Mouse (Mus musculus) liver, embryonic 14.5 days (tissue): ENCODE measurements around the gene Klhl11. TPM values are rescaled to one million over a fixed set of nuclear protein-coding genes. Genes with fewer than 3 reads are reported as not detected.
A peak's percentile ranks its signal among the peaks of the same experiment; 100 is the strongest.

Source experiments
- ATAC-seq: fragments of 200-750 bp; cut with Nextera tagmentation; 2 replicates; pipeline ENCODE4 v1.8.0; 2017; ENCODE audit warnings: moderate number of reproducible peaks, mild to moderate bottlenecking, moderate library complexity; ENCODE audit not compliant: insufficient read depth
- DNase-seq, 3 experiments: peaks; one replicate each; pipeline ENCODE4 v3.0.0-alpha.2; 2012 to 2013; ENCODE audit warnings: low read depth in 3 of 3, low spot score in 3 of 3
- H3K27ac ChIP-seq: fragments of 300-500 bp; sonication (generic); 2 replicates; pipeline ENCODE4 v1.5.1; 2014; ENCODE audit warnings: moderate library complexity, mild to moderate bottlenecking, control low read depth, inconsistent platforms
- H3K27me3 ChIP-seq: fragments of 300-500 bp; sonication (generic); 2 replicates; pipeline ENCODE4 v1.6.1; 2014; ENCODE audit warnings: mild to moderate bottlenecking, low read length, moderate library complexity; ENCODE audit not compliant: control insufficient read depth, insufficient read depth
- H3K36me3 ChIP-seq: fragments of 300-500 bp; sonication (generic); replicated peaks from 2 replicates; pipeline ENCODE4 v1.6.1; 2014; ENCODE audit warnings: low read depth; ENCODE audit not compliant: control insufficient read depth, insufficient read depth
- H3K4me1 ChIP-seq, 2 experiments: fragments of 200-500 bp in 1 of 2; fragments of 300-500 bp in 1 of 2; sonication (generic) in 1 of 2; replicated peaks; 2 replicates each; pipeline ENCODE4 v1.6.1; 2012 to 2014; ENCODE audit warnings: antibody characterized with exemption in 1 of 2, inconsistent platforms in 1 of 2, low read length in 1 of 2; ENCODE audit not compliant: control insufficient read depth in 2 of 2, insufficient read depth in 2 of 2
- H3K4me2 ChIP-seq: fragments of 300-500 bp; sonication (generic); 2 replicates; pipeline ENCODE4 v1.6.1; 2014; ENCODE audit warnings: low read depth, mild to moderate bottlenecking, control low read depth, moderate library complexity
- H3K4me3 ChIP-seq, 2 experiments: fragments of 200-500 bp in 1 of 2; fragments of 300-500 bp in 1 of 2; sonication (generic) in 1 of 2; 2 replicates each; pipeline ENCODE4 v1.5.1; 2012 to 2014; ENCODE audit warnings: low read depth in 2 of 2, low read length in 2 of 2, mild to moderate bottlenecking in 2 of 2, control low read depth in 1 of 2, inconsistent platforms in 1 of 2, moderate library complexity in 1 of 2; ENCODE audit not compliant: insufficient read depth in 1 of 2
- H3K9ac ChIP-seq: fragments of 300-500 bp; sonication (generic); replicated peaks from 2 replicates; pipeline ENCODE4 v1.6.1; 2014; ENCODE audit warnings: mild to moderate bottlenecking, control low read depth, moderate library complexity
- H3K9me3 ChIP-seq: fragments of 300-500 bp; sonication (generic); 2 replicates; pipeline ENCODE4 v1.6.1; 2016; ENCODE audit warnings: low read length, mixed read lengths; ENCODE audit not compliant: control insufficient read depth
- CTCF ChIP-seq: IDR thresholded peaks from 2 replicates; pipeline ENCODE4 v1.5.1; 2016; ENCODE audit warnings: antibody characterized with exemption, low read depth, control low read depth
- EP300 ChIP-seq: IDR thresholded peaks from 2 replicates; pipeline ENCODE4 v1.6.1; 2016; ENCODE audit warnings: antibody characterized with exemption, low read depth
- WGBS: fragments of 180-500 bp; shearing (Covaris S2); extraction: QIAGEN DNeasy Blood & Tissue Kit; methylation state at CpG from one replicate; pipeline ENCODE4 v1.1.7; 2014; ENCODE audit not compliant: insufficient replicate concordance; 5-methylcytosine and 5-hydroxymethylcytosine counted together
- polyA plus RNA-seq, 2 experiments: library from polyadenylated mRNA; depleted of rRNA in 1 of 2; stranded (reverse) in 1 of 2; unstranded in 1 of 2; fragments of >200 nt; fragmentation: Nextera tagmentation in 1 of 2; extraction: Ambion mirVana in 1 of 2; gene quantifications; 2 replicates each; pipeline versions ENCODE4 v1.2.1 to v1.2.3; 2012 to 2014

Klhl11 gene
- polyA plus RNA-seq, 2 experiments: 1.2 to 1.8 TPM

GRCm38 (mm10) chr11:100426820-100427219 is 45.7 kb downstream of the Klhl11 start:
- peaks cover 0 to 6% of the 10 kb centered on the region in 2 experiments; a peak in 1 of 4 replicates for H3K4me1 ChIP-seq
- DNase-seq: no peak
- ATAC-seq: no peak
- H3K4me2 ChIP-seq: no peak overlapping the region
- no peaks in the 10 kb centered on the region for H3K27me3 ChIP-seq
- H3K9me3 ChIP-seq: no peaks in the 10 kb centered on the region
- H3K9ac ChIP-seq: no peak overlapping the region
- no peak overlapping the region for H3K27ac ChIP-seq
- 58% methylated on average over 3 of the region's 3 CpGs for WGBS
- no peak overlapping the region for H3K4me3 ChIP-seq
- H3K36me3 ChIP-seq: no peaks in the 10 kb centered on the region
- TF ChIP-seq EP300 (no peak), CTCF (no peak)

- H3K27me3 ChIP-seq: no peaks in the 10 kb centered on the region
- no peaks in the 10 kb centered on the region for H3K36me3 ChIP-seq
- TF ChIP-seq CTCF: peak; percentile 83
- TF ChIP-seq EP300: no peak
- peaks cover 0 to 6% of the 10 kb centered on the region in 2 experiments; a peak in 1 of 4 replicates for H3K4me1 ChIP-seq
- peak; percentile 37 to 67 (median 48) for DNase-seq
- H3K4me2 ChIP-seq: no peak overlapping the region
- WGBS: 24% methylated on average over 7 of the region's 7 CpGs
- peak; percentile 62 for ATAC-seq
- H3K9me3 ChIP-seq: no peaks in the 10 kb centered on the region
- no peak overlapping the region for H3K9ac ChIP-seq
- H3K4me3 ChIP-seq: no peak overlapping the region
- H3K27ac ChIP-seq: no peak overlapping the region
Observed at GRCm38 (mm10) chr11:100425851-100426250, 46.7 kb downstream of the Klhl11 start.

GRCm38 (mm10) chr11:100423836-100424235 is 48.7 kb downstream of the Klhl11 start:
- TF ChIP-seq EP300: no peak
- no peak for TF ChIP-seq CTCF
- WGBS: 71% methylated on average over 7 of the region's 7 CpGs
- Histone ChIP-seq H3K4me2 (no peak overlapping the region), H3K9ac (no peak overlapping the region), H3K36me3 (no peaks in the 10 kb centered on the region), H3K27me3 (no peaks in the 10 kb centered on the region), H3K9me3 (no peaks in the 10 kb centered on the region), H3K4me1 (peaks cover 0 to 6% of the 10 kb centered on the region in 2 experiments; a peak in 1 of 4 replicates), H3K27ac (no peak overlapping the region), H3K4me3 (no peak overlapping the region)
- ATAC-seq: no peak
- DNase-seq: no peak

GRCm38 (mm10) chr11:100421537-100421936 is 51.0 kb downstream of the Klhl11 start:
- Histone ChIP-seq H3K4me2 (no peak overlapping the region), H3K4me1 (peaks cover 0 to 6% of the 10 kb centered on the region in 2 experiments; a peak in 1 of 4 replicates), H3K9ac (no peak overlapping the region), H3K4me3 (no peak overlapping the region), H3K27me3 (0 out of 2 replicates have a peak, but pooled peaks cover under 1% of the 10 kb centered on the region), H3K36me3 (no peaks in the 10 kb centered on the region), H3K9me3 (no peaks in the 10 kb centered on the region), H3K27ac (no peak overlapping the region)
- DNase-seq: no peak
- 86% methylated on average over 8 of the region's 8 CpGs for WGBS
- no peak for ATAC-seq
- TF ChIP-seq CTCF (no peak), EP300 (no peak)

GRCm38 (mm10) chr11:100414914-100415822 is 57.4 kb downstream of the Klhl11 start, which contains the start of gene Fkbp10:
Gene Fkbp10 (plus strand): TSS chr11:100415697.
- Histone ChIP-seq H3K27ac (no peak within 1 kb of the TSS), H3K36me3 (no peaks in the 10 kb centered on the region), H3K4me3 (peak within 1 kb of the TSS; percentile 36 to 44), H3K4me2 (peak within 1 kb of the TSS; percentile 36), H3K4me1 (no peaks in the 10 kb centered on the region), H3K27me3 (peaks cover 35% of the 10 kb centered on the region), H3K9ac (no peak within 1 kb of the TSS), H3K9me3 (no peaks in the 10 kb centered on the region)
- ATAC-seq (no peak), DNase-seq (no peak)
- 2% methylated on average over 30 of the region's 31 CpGs for WGBS
- TF ChIP-seq EP300 (no peak), CTCF (no peak)
